Mouse (Mus musculus) heart, postnatal 14 days (tissue): ENCODE measurements around the gene Taf11. TPM values are rescaled to one million over a fixed set of nuclear protein-coding genes. Genes with fewer than 3 reads are reported as not detected.
A peak's percentile ranks its signal among the peaks of the same experiment; 100 is the strongest.

ENCODE experiments used
- DNase-seq, 2 experiments: peaks; one replicate each; pipeline ENCODE4 v3.0.0; 2021 to 2022
- intact Hi-C: fragments of 180-260 bp; cut with DNase I; formaldehyde crosslinking; loops from one replicate; pipeline ENCODE4 v1.15.1; 2025
- total RNA-seq, 2 experiments: library from RNA; stranded (reverse); gene quantifications; 2 replicates each; pipeline ENCODE4 v1.2.3; 2021

The Taf11 gene
- total RNA-seq, 2 experiments from 2014 or later = 21.6 to 23.7 TPM

DNA sequence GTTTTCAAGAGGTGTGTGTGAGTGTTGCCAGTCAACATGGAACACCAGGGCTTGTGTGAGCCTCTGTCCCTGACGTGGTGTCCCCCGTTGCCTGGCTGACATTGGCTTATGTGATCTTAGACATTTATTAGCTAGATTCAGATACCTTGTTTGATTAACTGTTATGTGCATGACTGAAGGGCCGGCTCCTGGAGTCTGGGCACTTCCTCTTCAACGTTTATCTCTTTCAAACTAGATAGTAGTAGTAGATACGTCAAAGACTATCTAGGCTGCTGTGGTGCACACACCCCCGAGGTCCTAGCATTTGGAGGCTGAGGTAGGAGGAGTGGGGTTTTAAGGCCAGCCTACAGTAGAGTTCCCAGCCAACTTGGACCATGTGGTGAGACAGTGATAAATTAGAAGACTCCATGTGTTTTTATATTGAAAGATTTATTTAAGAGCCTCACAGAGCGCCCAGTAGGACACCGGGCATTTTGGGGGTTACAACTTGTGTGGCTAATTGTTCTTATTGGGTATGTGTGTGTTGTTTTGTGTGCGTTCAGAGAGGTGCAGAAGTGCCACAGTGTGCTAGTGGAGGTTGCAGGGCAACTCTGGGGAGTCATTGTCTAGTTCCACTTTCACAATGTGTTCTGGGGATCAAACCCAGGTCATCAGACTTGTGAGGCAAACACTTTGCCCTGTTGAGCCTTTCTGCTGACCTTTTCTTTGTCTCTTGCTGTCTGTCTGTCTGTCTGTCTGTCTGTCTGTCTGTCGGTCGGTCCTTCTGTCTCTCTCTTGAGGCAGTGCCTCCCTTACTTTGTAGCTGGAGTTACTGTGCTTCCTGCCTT is 51.8 kb downstream of the Taf11 start:
- DNase-seq = no peak

DNA sequence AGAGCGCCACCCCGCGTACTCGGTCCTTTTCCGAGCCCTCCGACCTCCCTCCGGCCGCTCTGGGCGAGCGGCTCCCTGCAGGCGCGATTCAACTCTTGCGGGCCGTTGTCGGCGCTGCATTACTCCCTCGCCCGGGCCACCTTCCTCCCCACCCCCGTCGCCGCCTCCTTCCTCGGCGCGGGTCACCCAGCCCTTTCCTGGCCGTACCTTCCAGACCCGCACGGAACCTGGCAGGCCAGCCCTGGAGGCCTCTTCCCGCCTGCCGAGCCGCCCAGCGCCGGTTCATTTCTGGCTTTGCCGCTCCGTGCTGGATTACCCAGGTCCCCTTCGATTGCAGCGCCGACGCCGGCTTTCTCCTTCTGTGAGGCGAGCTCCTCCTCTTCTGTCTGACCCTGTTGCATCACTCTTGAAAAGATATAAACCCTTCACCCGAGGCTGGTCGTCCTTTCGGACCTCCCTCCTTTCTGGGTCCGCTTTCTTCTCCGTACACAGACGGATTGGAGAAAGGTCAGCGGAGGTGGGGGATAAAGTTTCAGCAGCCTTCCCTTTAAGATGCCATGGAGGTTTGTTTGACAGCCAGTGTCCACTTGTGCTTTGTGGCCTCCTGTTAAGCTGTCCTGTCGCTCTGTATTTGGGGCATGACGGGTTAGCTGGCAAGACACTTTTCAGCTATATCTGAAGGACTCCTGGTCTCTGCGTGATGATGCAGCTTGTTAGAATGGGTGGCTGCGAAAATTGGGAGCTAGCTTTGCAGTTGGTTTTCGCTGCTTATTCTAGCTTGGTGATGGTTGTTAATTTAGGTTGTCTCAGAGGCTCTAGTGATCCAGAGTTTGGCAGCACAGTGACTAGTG is 52.6 kb downstream of the Taf11 start:
- peak; percentile 60 to 61 for DNase-seq
- intact Hi-C loops = no loop called here

More for the DNA sequence above, 51.8 kb downstream of the Taf11 start:
- intact Hi-C loops = no loop called here

- intact Hi-C loops = no loop called here
- DNase-seq = peak; percentile 84
These were observed 53.3 kb downstream of the Taf11 start, which contains the start of gene Uhrf1bp1 for GRCm38 (mm10) chr17:27856265-27856797. Uhrf1bp1 (plus strand) TSS chr17:27856441.

Other genes with a start within 250 kb of the Taf11 start
- gene Spdef, start 180.9 kb downstream of the Taf11 start, total RNA-seq = not detected
- gene D17Wsu92e, start 89.2 kb downstream of the Taf11 start, total RNA-seq = 100 to 1,000 TPM; 114 to 117 TPM
- 10 to 100 TPM; 61.8 to 70.0 TPM for gene Snrpc, start 71.7 kb downstream of the Taf11 start, total RNA-seq
- gene Uhrf1bp1, start 53.4 kb downstream of the Taf11 start, total RNA-seq = 10 to 100 TPM; 14.3 to 18.7 TPM
- gene Anks1, start 538 bp downstream of the Taf11 start, total RNA-seq = 10 to 100 TPM; 75.5 to 79.3 TPM
- gene Tcp11, start 170.8 kb upstream of the Taf11 start, total RNA-seq = not detected
- 1 to 10 TPM in 1 of 2 experiments, under 1 TPM in 1; 0.46 to 1.4 TPM for gene Scube3, start 232.3 kb upstream of the Taf11 start, total RNA-seq